Mouse (Mus musculus): Measurements from ENCODE around the gene Ptrhd1. TPM values are rescaled to one million over a fixed set of nuclear protein-coding genes. Genes with fewer than 3 reads are reported as not detected.
"Not testable (repeated sequence)": the region's sequence is repeated elsewhere in the genome, so short reads cannot be mapped to it uniquely, and the experiment has no call there.

Ptrhd1 gene
- total RNA-seq, 1 experiment = 5.8 TPM

GRCm38 (mm10) chr12:4237481-4237880 is 3.7 kb downstream of the Ptrhd1 start:
- H3K9me3 ChIP-seq (ENCODE audit: control insufficient read depth, insufficient read depth, low read depth, low read length) = no peaks in the 10 kb centered on the region
- no peak for TF ChIP-seq ZNF384 (IDR thresholded peaks at IDR 0.05; ENCODE audit: low read depth, low read length)
- no peak for TF ChIP-seq HCFC1 (IDR thresholded peaks at IDR 0.05; ENCODE audit: borderline replicate concordance, insufficient read depth, low read length)
- TF ChIP-seq ZC3H11A (IDR thresholded peaks at IDR 0.05; ENCODE audit: borderline replicate concordance, low read depth, low read length) = no peak
- TF ChIP-seq MAFK (IDR thresholded peaks at IDR 0.05; ENCODE audit: insufficient read depth, low read depth, low read length) = no peak
- TF ChIP-seq CHD2 (IDR thresholded peaks at IDR 0.05; ENCODE audit: low read depth, low read length) = no peak
- peaks cover 3 to 8% of the 10 kb centered on the region in 2 experiments; a peak in 3 of 4 replicates for H3K4me1 ChIP-seq (ENCODE audit: control insufficient read depth in 2 of 2, insufficient read depth in 2 of 2, low read length in 2 of 2, poor library complexity in 1 of 2)
- in situ Hi-C loops (cut with MboI; ENCODE audit: low sequenced_read_pairs in 2 of 2, unreplicated experiment in 2 of 2) = no loop called here
- 0 out of 2 replicates have a peak overlapping the region, but pooled peaks have one; percentile 24 for H3K9ac ChIP-seq (ENCODE audit: insufficient read depth, low read depth, low read length, poor library complexity, severe bottlenecking)
- no peak for DNase-seq (ENCODE audit: low read depth, low spot score)
- H3K36me3 ChIP-seq (ENCODE audit: control insufficient read depth, insufficient read depth, low read length, poor library complexity, severe bottlenecking) = no peaks in the 10 kb centered on the region
- H3K27ac ChIP-seq (ENCODE audit: insufficient read depth, low read depth, low read length, poor library complexity, severe bottlenecking) = no peak overlapping the region
- no peak overlapping the region for H3K4me3 ChIP-seq (ENCODE audit: insufficient read depth in 1 of 2, low read depth in 1 of 2, low read length in 2 of 2, poor library complexity in 1 of 2, severe bottlenecking in 1 of 2)

- DNase-seq (ENCODE audit: low read depth, low spot score); H3K36me3 ChIP-seq (ENCODE audit: control insufficient read depth, insufficient read depth, low read length, poor library complexity, severe bottlenecking); H3K27ac ChIP-seq (ENCODE audit: insufficient read depth, low read depth, low read length, poor library complexity, severe bottlenecking); in situ Hi-C loops (cut with MboI; ENCODE audit: low sequenced_read_pairs in 2 of 2, unreplicated experiment in 2 of 2); H3K4me1 ChIP-seq (ENCODE audit: control insufficient read depth in 2 of 2, insufficient read depth in 2 of 2, low read length in 2 of 2, poor library complexity in 1 of 2); H3K9ac ChIP-seq (ENCODE audit: insufficient read depth, low read depth, low read length, poor library complexity, severe bottlenecking); H3K4me3 ChIP-seq (ENCODE audit: insufficient read depth in 1 of 2, low read depth in 1 of 2, low read length in 2 of 2, poor library complexity in 1 of 2, severe bottlenecking in 1 of 2); H3K9me3 ChIP-seq (ENCODE audit: control insufficient read depth, insufficient read depth, low read depth, low read length): not testable (repeated sequence)
Observed at GRCm38 (mm10) chr12:4240281-4240680, 6.5 kb downstream of the Ptrhd1 start.

- in situ Hi-C loops (cut with MboI; ENCODE audit: low sequenced_read_pairs in 2 of 2, unreplicated experiment in 2 of 2) = no loop called here
- no peak for DNase-seq (ENCODE audit: low read depth, low spot score)
- Histone ChIP-seq H3K27ac (ENCODE audit: insufficient read depth, low read depth, low read length, poor library complexity, severe bottlenecking) (no peak overlapping the region), H3K4me1 (ENCODE audit: control insufficient read depth in 2 of 2, insufficient read depth in 2 of 2, low read length in 2 of 2, poor library complexity in 1 of 2) (peaks cover 2 to 14% of the 10 kb centered on the region in 2 experiments; a peak in 3 of 4 replicates), H3K4me3 (ENCODE audit: insufficient read depth in 1 of 2, low read depth in 1 of 2, low read length in 2 of 2, poor library complexity in 1 of 2, severe bottlenecking in 1 of 2) (no peak overlapping the region), H3K9me3 (ENCODE audit: control insufficient read depth, insufficient read depth, low read depth, low read length) (no peaks in the 10 kb centered on the region), H3K9ac (ENCODE audit: insufficient read depth, low read depth, low read length, poor library complexity, severe bottlenecking) (no peak overlapping the region), H3K36me3 (ENCODE audit: control insufficient read depth, insufficient read depth, low read length, poor library complexity, severe bottlenecking) (no peaks in the 10 kb centered on the region)
- no peak for TF ChIP-seq ZC3H11A (IDR thresholded peaks at IDR 0.05; ENCODE audit: borderline replicate concordance, low read depth, low read length)
- no peak for TF ChIP-seq CHD2 (IDR thresholded peaks at IDR 0.05; ENCODE audit: low read depth, low read length)
- TF ChIP-seq MAFK (IDR thresholded peaks at IDR 0.05; ENCODE audit: insufficient read depth, low read depth, low read length) = no peak
- no peak for TF ChIP-seq HCFC1 (IDR thresholded peaks at IDR 0.05; ENCODE audit: borderline replicate concordance, insufficient read depth, low read length)
- TF ChIP-seq ZNF384 (IDR thresholded peaks at IDR 0.05; ENCODE audit: low read depth, low read length) = no peak
Observed at GRCm38 (mm10) chr12:4243805-4244204, 10.0 kb downstream of the Ptrhd1 start.

DNA sequence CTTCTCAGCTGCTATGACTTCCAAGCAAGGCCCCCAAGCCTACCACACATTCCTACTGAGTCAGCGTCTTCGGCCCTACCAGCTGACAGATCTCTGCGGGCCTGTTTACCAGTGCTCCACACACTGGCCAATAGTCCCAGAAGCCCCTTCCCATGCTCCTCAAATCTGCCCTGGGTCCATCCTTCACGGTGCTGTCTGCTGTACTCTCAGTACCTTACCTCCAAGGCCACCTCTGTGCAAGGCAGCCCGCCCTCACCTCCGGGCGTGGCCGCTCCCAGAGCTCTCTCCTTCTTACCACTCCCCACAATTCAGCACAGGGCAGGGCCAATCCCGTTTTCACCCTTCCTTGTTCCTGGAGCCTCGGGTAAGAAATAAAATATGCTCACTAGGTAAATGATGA is 11.9 kb downstream of the Ptrhd1 start:
- Histone ChIP-seq H3K36me3 (ENCODE audit: control insufficient read depth, insufficient read depth, low read length, poor library complexity, severe bottlenecking) (no peaks in the 10 kb centered on the region), H3K9me3 (ENCODE audit: control insufficient read depth, insufficient read depth, low read depth, low read length) (no peaks in the 10 kb centered on the region), H3K9ac (ENCODE audit: insufficient read depth, low read depth, low read length, poor library complexity, severe bottlenecking) (no peak overlapping the region), H3K4me1 (ENCODE audit: control insufficient read depth in 2 of 2, insufficient read depth in 2 of 2, low read length in 2 of 2, poor library complexity in 1 of 2) (peaks cover 2 to 13% of the 10 kb centered on the region in 2 experiments; a peak in 3 of 4 replicates), H3K27ac (ENCODE audit: insufficient read depth, low read depth, low read length, poor library complexity, severe bottlenecking) (no peak overlapping the region), H3K4me3 (ENCODE audit: insufficient read depth in 1 of 2, low read depth in 1 of 2, low read length in 2 of 2, poor library complexity in 1 of 2, severe bottlenecking in 1 of 2) (no peak overlapping the region)
- in situ Hi-C loops (cut with MboI; ENCODE audit: low sequenced_read_pairs in 2 of 2, unreplicated experiment in 2 of 2) = no loop called here
- no peak for DNase-seq (ENCODE audit: low read depth, low spot score)
- TF ChIP-seq ZNF384 (IDR thresholded peaks at IDR 0.05; ENCODE audit: low read depth, low read length) = no peak
- TF ChIP-seq ZC3H11A (IDR thresholded peaks at IDR 0.05; ENCODE audit: borderline replicate concordance, low read depth, low read length) = no peak
- TF ChIP-seq CHD2 (IDR thresholded peaks at IDR 0.05; ENCODE audit: low read depth, low read length) = no peak
- TF ChIP-seq MAFK (IDR thresholded peaks at IDR 0.05; ENCODE audit: insufficient read depth, low read depth, low read length) = no peak
- no peak for TF ChIP-seq HCFC1 (IDR thresholded peaks at IDR 0.05; ENCODE audit: borderline replicate concordance, insufficient read depth, low read length)

- in situ Hi-C loops (cut with MboI; ENCODE audit: low sequenced_read_pairs in 2 of 2, unreplicated experiment in 2 of 2) = no loop called here
- H3K9me3 ChIP-seq (ENCODE audit: control insufficient read depth, insufficient read depth, low read depth, low read length) = no peaks in the 10 kb centered on the region
- H3K4me3 ChIP-seq (ENCODE audit: insufficient read depth in 1 of 2, low read depth in 1 of 2, low read length in 2 of 2, poor library complexity in 1 of 2, severe bottlenecking in 1 of 2) = no peak overlapping the region
- no peak for DNase-seq (ENCODE audit: low read depth, low spot score)
- H3K27ac ChIP-seq (ENCODE audit: insufficient read depth, low read depth, low read length, poor library complexity, severe bottlenecking) = no peak overlapping the region
- H3K36me3 ChIP-seq (ENCODE audit: control insufficient read depth, insufficient read depth, low read length, poor library complexity, severe bottlenecking) = no peaks in the 10 kb centered on the region
- H3K9ac ChIP-seq (ENCODE audit: insufficient read depth, low read depth, low read length, poor library complexity, severe bottlenecking) = no peak overlapping the region
- no peak for TF ChIP-seq HCFC1 (IDR thresholded peaks at IDR 0.05; ENCODE audit: borderline replicate concordance, insufficient read depth, low read length)
- no peak for TF ChIP-seq CHD2 (IDR thresholded peaks at IDR 0.05; ENCODE audit: low read depth, low read length)
- no peak for TF ChIP-seq ZNF384 (IDR thresholded peaks at IDR 0.05; ENCODE audit: low read depth, low read length)
- no peak for TF ChIP-seq MAFK (IDR thresholded peaks at IDR 0.05; ENCODE audit: insufficient read depth, low read depth, low read length)
- no peak for TF ChIP-seq ZC3H11A (IDR thresholded peaks at IDR 0.05; ENCODE audit: borderline replicate concordance, low read depth, low read length)
- peaks cover 2 to 10% of the 10 kb centered on the region in 2 experiments; a peak in 2 of 4 replicates for H3K4me1 ChIP-seq (ENCODE audit: control insufficient read depth in 2 of 2, insufficient read depth in 2 of 2, low read length in 2 of 2, poor library complexity in 1 of 2)
Observed at GRCm38 (mm10) chr12:4249786-4250185, 16.0 kb downstream of the Ptrhd1 start.
